Mouse (Mus musculus) myocyte (in vitro differentiated cells): ENCODE results near the gene Kcnip1. TPM values are rescaled to one million over a fixed set of nuclear protein-coding genes. Genes with fewer than 3 reads are reported as not detected.

Experiments used
- H3K27me3 ChIP-seq: one replicate; pipeline ENCODE4 v1.6.1; 2011; ENCODE audit not compliant: control insufficient read depth, insufficient read depth, insufficient read length
- H3K36me3 ChIP-seq: one replicate; pipeline ENCODE4 v1.6.1; 2011; ENCODE audit not compliant: control insufficient read depth, insufficient read depth
- H3K4me2 ChIP-seq: one replicate; pipeline ENCODE4 v1.6.1; 2011; ENCODE audit warnings: low read depth, control low read depth
- H3K4me3 ChIP-seq: one replicate; pipeline ENCODE4 v1.5.1; 2011; ENCODE audit warnings: mild to moderate bottlenecking, control low read depth, moderate library complexity
- H3K79me2 ChIP-seq: one replicate; pipeline ENCODE4 v1.6.1; 2011; ENCODE audit not compliant: control insufficient read depth, insufficient read depth
- H3ac ChIP-seq: one replicate; pipeline ENCODE4 v1.6.1; 2011; ENCODE audit not compliant: control insufficient read depth, insufficient read length
- CEBPB ChIP-seq: IDR thresholded peaks from 2 replicates; pipeline ENCODE4 v1.6.1; 2011; ENCODE audit warnings: mild to moderate bottlenecking, moderate library complexity; ENCODE audit not compliant: poor library complexity, insufficient read depth, severe bottlenecking
- E2F4 ChIP-seq: IDR thresholded peaks from one replicate; pipeline ENCODE4 v1.6.1; 2011; ENCODE audit warnings: mild to moderate bottlenecking, control low read depth, moderate library complexity; ENCODE audit not compliant: insufficient read depth
- MAX ChIP-seq: IDR thresholded peaks from one replicate; pipeline ENCODE4 v1.6.1; 2011; ENCODE audit warnings: low read depth, mild to moderate bottlenecking, control low read depth
- MYOD1 ChIP-seq, 3 experiments: IDR thresholded peaks; one replicate each; pipeline ENCODE4 v1.6.1; 2011; ENCODE audit warnings: control low read depth in 2 of 3, low read depth in 2 of 3, mild to moderate bottlenecking in 2 of 3, moderate library complexity in 1 of 3; ENCODE audit not compliant: insufficient read length in 2 of 3, control insufficient read depth in 1 of 3
- MYOG ChIP-seq, 3 experiments: IDR thresholded peaks; one replicate each; pipeline ENCODE4 v1.6.1; 2011; ENCODE audit warnings: control low read depth in 2 of 3, low read depth in 2 of 3, mild to moderate bottlenecking in 2 of 3; ENCODE audit not compliant: insufficient read length in 2 of 3, control insufficient read depth in 1 of 3, insufficient read depth in 1 of 3
- POLR2A ChIP-seq: IDR thresholded peaks from one replicate; pipeline ENCODE4 v1.6.1; 2011; ENCODE audit warnings: low read depth, mild to moderate bottlenecking, control low read depth, moderate library complexity; ENCODE audit not compliant: insufficient read length
- POLR2AphosphoS2 ChIP-seq: IDR thresholded peaks from one replicate; pipeline ENCODE4 v1.6.1; 2011; ENCODE audit warnings: low read depth, control low read depth; ENCODE audit not compliant: insufficient read length
- REST ChIP-seq: IDR thresholded peaks from one replicate; pipeline ENCODE4 v1.6.1; 2011; ENCODE audit warnings: mild to moderate bottlenecking, control low read depth, moderate library complexity; ENCODE audit not compliant: insufficient read depth, insufficient read length
- SRF ChIP-seq: IDR thresholded peaks from one replicate; pipeline ENCODE4 v1.6.1; 2011; ENCODE audit warnings: low read depth; ENCODE audit not compliant: control insufficient read depth, insufficient read length
- TCF12 ChIP-seq: IDR thresholded peaks from one replicate; pipeline ENCODE4 v1.6.1; 2011; ENCODE audit warnings: mild to moderate bottlenecking, control low read depth; ENCODE audit not compliant: poor library complexity, insufficient read depth, severe bottlenecking
- TCF3 ChIP-seq: IDR thresholded peaks from one replicate; pipeline ENCODE4 v1.6.1; 2011; ENCODE audit warnings: low read depth, control low read depth; ENCODE audit not compliant: insufficient read length
- USF1 ChIP-seq: IDR thresholded peaks from one replicate; pipeline ENCODE4 v1.6.1; 2011; ENCODE audit warnings: low read depth, mild to moderate bottlenecking, control low read depth, moderate library complexity
- polyA plus RNA-seq: library from polyadenylated mRNA; unstranded; fragments of >200 nt; fragmentation: generic; extraction: Trizol; gene quantifications from one replicate; pipeline ENCODE4 v1.2.1, GENCODE M21; 2012; ENCODE audit warnings: missing spikeins

Gene Kcnip1
- polyA plus RNA-seq, 1 experiment, result not detected

GRCm38 (mm10) chr11:33934286-33934685 is 58.7 kb downstream of the Kcnip1 start:
- no peaks in the 10 kb centered on the region for H3K36me3 ChIP-seq

GRCm38 (mm10) chr11:33932386-33933111 is 60.4 kb downstream of the Kcnip1 start:
- TF ChIP-seq POLR2AphosphoS2 (no peak), POLR2A (no peak), E2F4 (no peak), TCF3 (no peak), MAX (no peak)
- H3K4me3 ChIP-seq, result no peak overlapping the region
- H3ac ChIP-seq, result no peak overlapping the region
- peak overlapping the region; percentile 86 for H3K4me2 ChIP-seq
- no peaks in the 10 kb centered on the region for H3K27me3 ChIP-seq
- no peaks in the 10 kb centered on the region for H3K36me3 ChIP-seq
- H3K79me2 ChIP-seq, result no peaks in the 10 kb centered on the region

More at GRCm38 (mm10) chr11:33934286-33934685, 58.7 kb downstream of the Kcnip1 start:
- TF ChIP-seq POLR2A (no peak), MYOD1 (IDR thresholded peaks at IDR 0.05; ENCODE audit: control insufficient read depth in 1 of 3, insufficient read length in 2 of 3, low read depth in 2 of 3) (no peak), REST (no peak), SRF (no peak), MAX (no peak), POLR2AphosphoS2 (no peak), CEBPB (no peak), E2F4 (no peak), TCF12 (no peak), USF1 (no peak), TCF3 (no peak), MYOG (IDR thresholded peaks at IDR 0.05; ENCODE audit: control insufficient read depth in 1 of 3, insufficient read depth in 1 of 3, insufficient read length in 2 of 3, low read depth in 2 of 3) (no peak)
- Histone ChIP-seq H3K79me2 (no peaks in the 10 kb centered on the region), H3K4me2 (no peak overlapping the region), H3K4me3 (no peak overlapping the region), H3ac (no peak overlapping the region), H3K27me3 (no peaks in the 10 kb centered on the region)

GRCm38 (mm10) chr11:33931836-33932385 is 61.0 kb downstream of the Kcnip1 start:
- Histone ChIP-seq H3K27me3 (no peaks in the 10 kb centered on the region), H3ac (no peak overlapping the region), H3K4me2 (peak overlapping the region; percentile 86), H3K36me3 (no peaks in the 10 kb centered on the region), H3K79me2 (no peaks in the 10 kb centered on the region), H3K4me3 (no peak overlapping the region)
- TF ChIP-seq E2F4 (no peak), USF1 (no peak), MYOG (IDR thresholded peaks at IDR 0.05; ENCODE audit: control insufficient read depth in 1 of 3, insufficient read depth in 1 of 3, insufficient read length in 2 of 3, low read depth in 2 of 3) (no peak), MAX (no peak), TCF3 (no peak)

- H3ac ChIP-seq, result no peak overlapping the region
- H3K4me2 ChIP-seq, result no peak overlapping the region
- no peak overlapping the region for H3K4me3 ChIP-seq
- H3K27me3 ChIP-seq, result no peaks in the 10 kb centered on the region
- H3K79me2 ChIP-seq, result no peaks in the 10 kb centered on the region
- no peak for TF ChIP-seq TCF12
- no peaks in the 10 kb centered on the region for H3K36me3 ChIP-seq
Observed at GRCm38 (mm10) chr11:33929412-33929811, 63.5 kb downstream of the Kcnip1 start.

- Histone ChIP-seq H3K27me3 (no peaks in the 10 kb centered on the region), H3K4me2 (no peak overlapping the region), H3K36me3 (no peaks in the 10 kb centered on the region), H3ac (no peak overlapping the region), H3K4me3 (no peak overlapping the region), H3K79me2 (no peaks in the 10 kb centered on the region)
- TF ChIP-seq POLR2AphosphoS2 (no peak), SRF (no peak), POLR2A (no peak)
Observed at GRCm38 (mm10) chr11:33928658-33929057, 64.3 kb downstream of the Kcnip1 start.

GRCm38 (mm10) chr11:33927836-33928235 is 65.1 kb downstream of the Kcnip1 start:
- no peaks in the 10 kb centered on the region for H3K27me3 ChIP-seq
- no peak for TF ChIP-seq E2F4
- no peak for TF ChIP-seq TCF12
- TF ChIP-seq TCF3, result no peak
- no peak for TF ChIP-seq POLR2A
- no peak for TF ChIP-seq POLR2AphosphoS2
- no peak for TF ChIP-seq MAX
- no peak for TF ChIP-seq CEBPB
- TF ChIP-seq MYOG (IDR thresholded peaks at IDR 0.05; ENCODE audit: control insufficient read depth in 1 of 3, insufficient read depth in 1 of 3, insufficient read length in 2 of 3, low read depth in 2 of 3), result no peak
- no peak overlapping the region for H3K4me3 ChIP-seq
- no peaks in the 10 kb centered on the region for H3K36me3 ChIP-seq
- no peaks in the 10 kb centered on the region for H3K79me2 ChIP-seq
- H3K4me2 ChIP-seq, result no peak overlapping the region
- H3ac ChIP-seq, result no peak overlapping the region
